Mouse (Mus musculus): Measurements from ENCODE around the gene Lefty1.
A peak's percentile ranks its signal among the peaks of the same experiment; 100 is the strongest.
"Not testable (repeated sequence)": the region's sequence is repeated elsewhere in the genome, so short reads cannot be mapped to it uniquely, and the experiment has no call there.

Gene Lefty1

DNA sequence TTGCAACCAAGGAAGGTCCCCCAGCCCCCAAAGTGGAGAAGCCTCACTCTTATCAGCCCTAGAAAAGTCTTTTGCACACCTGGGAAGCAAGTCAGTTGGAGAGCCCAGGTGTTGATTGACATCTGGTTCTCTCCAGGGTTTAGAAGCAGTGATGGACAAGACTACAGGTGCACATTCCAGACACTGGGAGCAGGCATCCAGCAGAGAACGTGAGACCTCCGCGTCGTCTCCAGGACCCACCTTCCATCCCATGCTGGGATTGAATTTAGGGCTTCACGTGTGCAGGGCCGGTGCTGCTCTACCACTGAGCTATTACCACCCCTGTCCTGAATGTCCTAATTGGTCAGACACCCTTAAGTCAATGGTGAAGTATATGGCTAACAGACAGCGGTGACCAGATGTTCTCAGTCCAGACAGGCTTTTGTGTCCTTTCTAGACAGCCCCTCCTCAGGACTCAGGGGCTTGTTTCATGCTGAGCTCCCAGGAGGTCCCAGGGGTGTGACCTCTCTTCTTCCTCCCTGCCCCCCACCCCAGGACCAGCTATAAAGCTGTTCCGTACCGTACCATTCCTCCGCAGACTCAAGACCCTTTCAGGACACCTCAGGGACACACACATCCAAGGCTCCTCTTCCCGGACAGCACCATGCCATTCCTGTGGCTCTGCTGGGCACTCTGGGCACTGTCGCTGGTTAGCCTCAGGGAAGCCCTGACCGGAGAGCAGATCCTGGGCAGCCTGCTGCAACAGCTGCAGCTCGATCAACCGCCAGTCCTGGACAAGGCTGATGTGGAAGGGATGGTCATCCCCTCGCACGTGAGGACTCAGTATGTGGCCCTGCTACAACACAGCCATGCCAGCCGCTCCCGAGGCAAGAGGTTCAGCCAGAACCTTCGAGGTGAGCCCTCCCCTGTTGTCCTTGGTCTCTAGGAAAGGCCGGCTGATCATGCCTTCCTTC is at the start of gene Lefty1:
TSS of gene Lefty1 (plus strand) at position 556 of the 953 bp plus-strand sequence.
- DNase-seq (ENCODE audit: low read depth, low spot score): no peak

DNA sequence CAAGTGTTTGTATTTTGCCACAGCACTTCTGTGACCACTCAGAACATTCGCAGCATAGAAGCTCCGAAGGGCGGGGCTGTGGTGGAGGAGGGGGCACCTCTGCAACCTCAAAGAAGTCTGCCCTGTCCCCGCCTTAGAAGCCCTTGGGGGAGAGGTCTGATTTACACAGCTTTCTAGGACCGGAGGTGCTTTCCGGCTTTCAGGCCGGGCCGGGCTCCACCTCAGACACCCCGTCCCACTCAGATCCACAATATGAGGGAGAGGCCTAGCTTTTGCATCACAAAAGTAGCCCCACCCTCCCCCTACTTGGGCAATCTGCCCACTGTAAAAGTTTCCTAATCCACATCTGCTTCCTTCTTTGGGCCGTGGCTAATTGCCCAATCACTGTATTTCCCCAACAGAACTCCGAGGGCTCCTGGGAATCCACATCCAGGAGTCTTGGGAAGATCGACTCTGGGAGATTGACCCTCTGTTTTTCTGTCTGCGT is 46.2 kb upstream of the Lefty1 start:
- peak; percentile 95 for DNase-seq (ENCODE audit: low read depth, low spot score)

DNA sequence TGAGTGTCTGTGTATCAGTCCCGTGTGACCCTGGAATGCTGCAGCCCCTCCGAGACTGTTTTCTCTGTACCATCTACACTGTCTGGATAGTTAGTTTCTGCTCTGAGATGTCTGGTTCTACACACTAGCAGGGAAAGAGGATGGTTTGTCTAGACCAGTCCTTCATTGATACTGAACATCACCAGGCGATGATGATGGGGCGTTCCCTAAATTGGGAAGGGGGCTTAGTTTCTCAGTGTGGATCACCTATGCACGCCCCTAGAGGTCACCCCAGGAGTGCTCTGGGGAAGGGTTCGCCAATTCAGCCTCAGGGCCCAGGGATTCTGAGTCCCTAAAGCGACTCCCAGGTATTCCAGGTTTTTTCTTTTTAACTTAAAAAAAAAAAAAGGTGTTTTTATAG is 45.6 kb upstream of the Lefty1 start:
- DNase-seq (ENCODE audit: low read depth, low spot score): no peak

DNA sequence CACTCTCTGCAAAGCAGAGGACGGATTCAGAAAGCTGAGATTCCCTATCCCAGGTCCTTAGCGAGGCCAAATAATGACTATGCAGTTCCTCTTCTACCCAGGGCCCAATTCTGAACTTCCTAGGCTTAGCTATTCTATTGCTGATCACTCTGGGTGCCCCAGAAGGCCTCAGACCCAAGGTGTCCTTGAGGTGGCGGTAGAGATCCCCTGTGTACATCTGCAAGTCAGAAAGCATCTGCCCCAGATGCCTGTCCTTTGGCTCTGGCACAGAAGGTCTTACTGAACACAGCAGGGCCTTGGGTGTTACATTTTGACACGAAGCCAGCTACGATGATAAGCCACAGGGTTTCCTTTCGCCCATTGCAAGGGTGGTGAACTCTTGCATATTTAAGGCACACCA is 45.0 kb upstream of the Lefty1 start:
- peak; percentile 64 for DNase-seq (ENCODE audit: low read depth, low spot score)

DNA sequence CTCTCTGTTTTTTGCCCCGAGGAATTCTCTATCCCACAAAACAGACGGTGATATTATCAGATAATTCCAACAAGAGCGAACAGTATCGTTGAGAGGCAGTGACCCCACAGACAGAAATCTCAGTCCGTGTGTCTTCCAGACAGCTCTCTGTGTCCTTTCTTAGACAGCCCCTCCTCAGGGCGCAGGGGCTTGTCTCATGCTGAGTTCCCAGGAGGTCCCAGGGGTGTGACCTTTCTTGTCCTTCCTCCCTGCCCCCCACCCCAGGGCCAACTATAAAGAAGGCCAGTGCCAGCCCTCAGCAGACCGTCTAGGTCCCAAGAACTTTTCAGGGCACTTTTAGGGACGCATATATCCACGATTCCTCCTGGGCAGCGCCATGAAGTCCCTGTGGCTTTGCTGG is 42.0 kb upstream of the Lefty1 start, which contains the start of gene Lefty2:
TSS of gene Lefty2 (plus strand) at position 301 of the 400 bp plus-strand sequence.
- DNase-seq (ENCODE audit: low read depth, low spot score): no peak

DNA sequence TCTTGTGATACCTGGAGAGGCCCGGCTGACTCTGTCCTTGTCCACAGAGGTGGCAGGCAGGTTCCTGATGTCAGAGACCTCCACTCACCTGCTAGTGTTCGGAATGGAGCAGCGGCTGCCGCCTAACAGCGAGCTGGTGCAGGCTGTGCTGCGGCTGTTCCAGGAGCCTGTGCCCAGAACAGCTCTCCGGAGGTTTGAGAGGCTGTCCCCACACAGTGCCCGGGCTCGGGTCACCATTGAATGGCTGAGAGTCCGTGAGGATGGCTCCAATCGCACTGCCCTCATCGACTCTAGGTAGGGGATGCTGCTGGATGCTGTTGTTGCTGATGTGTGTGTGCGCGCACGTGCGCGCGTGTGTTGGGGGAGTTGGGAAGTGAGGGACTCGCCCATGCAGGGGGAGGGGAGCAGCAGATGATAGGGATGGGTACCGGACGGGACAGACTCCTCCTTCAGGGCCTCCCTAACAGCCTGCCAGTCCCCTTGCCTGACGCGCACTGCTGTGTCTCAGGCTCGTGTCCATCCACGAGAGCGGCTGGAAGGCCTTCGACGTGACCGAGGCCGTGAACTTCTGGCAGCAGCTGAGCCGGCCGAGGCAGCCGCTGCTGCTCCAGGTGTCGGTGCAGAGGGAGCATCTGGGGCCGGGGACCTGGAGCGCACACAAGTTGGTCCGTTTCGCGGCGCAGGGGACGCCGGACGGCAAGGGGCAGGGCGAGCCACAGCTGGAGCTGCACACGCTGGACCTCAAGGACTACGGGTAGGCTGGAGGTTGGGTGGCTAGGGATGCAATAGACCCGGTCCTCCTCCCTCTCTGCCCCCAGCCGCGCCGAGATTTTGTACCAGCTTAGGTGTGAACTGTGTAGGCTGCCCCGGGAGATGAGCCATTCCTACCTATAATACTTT is 40.5 kb upstream of the Lefty1 start:
- not testable (repeated sequence) for DNase-seq (ENCODE audit: low read depth, low spot score)

DNA sequence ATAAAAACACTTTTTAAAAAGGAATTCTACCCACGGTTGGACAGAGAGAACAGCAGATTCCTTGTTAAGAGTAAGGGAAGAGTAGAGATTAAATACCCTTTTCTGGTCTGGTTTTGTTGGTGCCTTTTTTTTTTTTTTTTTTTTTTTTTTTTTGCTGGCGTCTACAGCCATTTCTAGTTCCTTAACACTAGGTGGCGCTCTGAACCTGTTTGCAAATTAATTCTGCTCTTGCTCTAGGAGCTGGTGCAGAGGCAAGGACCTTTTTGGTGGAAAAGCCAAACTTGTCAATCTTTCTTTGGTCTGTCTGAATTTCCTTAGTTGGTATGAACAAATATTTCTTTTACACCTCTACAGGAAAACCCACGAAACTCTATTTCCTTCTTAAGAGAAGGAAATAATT is 33.7 kb upstream of the Lefty1 start:
- peak; percentile 86 for DNase-seq (ENCODE audit: low read depth, low spot score)

DNA sequence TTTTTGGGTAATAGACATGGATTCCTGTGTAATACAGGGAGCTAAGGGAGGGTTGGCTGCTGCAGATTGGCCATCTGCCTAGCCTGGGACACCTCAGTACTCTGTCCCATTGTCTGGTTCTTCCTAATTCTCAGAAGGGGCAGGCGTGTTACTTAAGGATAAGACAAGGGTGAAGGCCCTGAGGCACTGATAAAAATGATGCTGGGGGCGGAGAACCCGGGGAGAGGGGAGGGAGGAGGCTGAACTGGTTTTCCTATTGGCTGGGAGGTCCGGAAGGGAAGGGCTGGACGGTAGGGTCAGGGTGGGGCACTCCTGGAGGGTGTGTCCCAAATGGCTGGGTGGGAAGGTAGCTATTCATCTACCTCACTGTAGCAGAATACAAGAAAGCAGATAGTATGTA is 31.9 kb upstream of the Lefty1 start:
- peak; percentile 70 for DNase-seq (ENCODE audit: low read depth, low spot score)

DNA sequence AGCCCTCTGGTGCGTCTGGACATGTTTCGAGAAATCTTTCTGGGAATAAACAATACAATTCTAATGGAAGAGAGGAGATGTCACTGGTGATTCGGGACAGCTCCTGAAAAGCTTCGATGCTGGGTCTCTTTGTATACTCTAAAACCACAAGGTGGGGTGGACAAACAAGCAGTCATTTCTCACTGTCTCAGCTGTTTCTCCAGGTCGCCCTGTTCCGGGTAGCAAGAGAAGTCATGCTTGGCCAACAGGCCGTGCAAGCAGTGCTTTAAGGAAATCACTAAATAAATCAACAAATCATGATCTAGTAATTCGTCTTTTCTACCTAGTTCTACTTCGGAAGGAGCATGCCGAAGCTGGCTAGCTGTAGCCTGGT is 31.2 kb upstream of the Lefty1 start:
- peak; percentile 50 for DNase-seq (ENCODE audit: low read depth, low spot score)

DNA sequence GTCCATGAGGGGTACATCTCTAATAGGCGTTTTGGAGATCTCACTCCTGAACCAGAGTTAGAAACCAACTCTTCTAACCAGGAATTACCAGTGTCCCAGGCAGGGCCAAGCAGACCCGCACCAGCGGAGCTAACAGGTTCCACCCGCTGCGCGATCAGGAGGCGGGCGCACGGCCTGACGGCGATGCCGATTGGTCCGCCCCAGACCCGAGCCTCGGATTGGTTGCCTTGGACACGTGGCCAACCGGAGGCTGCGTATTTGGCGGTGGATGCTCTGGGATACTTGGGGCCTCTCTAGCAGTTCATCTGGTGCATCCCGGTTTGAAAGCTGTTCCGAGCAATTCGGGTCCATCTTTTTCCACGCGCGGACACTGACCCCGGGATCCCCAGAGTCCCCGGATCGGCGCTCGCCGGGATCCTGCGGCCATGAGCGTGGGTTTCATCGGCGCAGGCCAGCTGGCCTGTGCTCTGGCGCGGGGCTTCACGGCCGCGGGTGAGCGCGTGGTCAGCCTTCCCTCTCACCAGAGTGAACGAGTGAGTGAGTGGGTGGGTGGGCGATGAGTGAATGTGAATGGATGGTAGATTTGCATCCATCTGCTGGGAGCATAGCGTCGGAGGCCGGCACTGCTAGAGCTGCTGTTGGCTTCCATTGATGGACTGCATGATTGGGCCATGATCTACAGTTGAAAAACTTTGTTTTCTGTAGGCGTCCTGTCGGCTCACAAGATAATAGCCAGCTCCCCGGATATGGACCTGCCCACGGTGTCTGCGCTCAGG is 30.6 kb upstream of the Lefty1 start, which contains the start of gene Pycr2:
TSS of gene Pycr2 (plus strand) at position 255 of the 776 bp plus-strand sequence.
- peak; percentile 94 for DNase-seq (ENCODE audit: low read depth, low spot score)

DNA sequence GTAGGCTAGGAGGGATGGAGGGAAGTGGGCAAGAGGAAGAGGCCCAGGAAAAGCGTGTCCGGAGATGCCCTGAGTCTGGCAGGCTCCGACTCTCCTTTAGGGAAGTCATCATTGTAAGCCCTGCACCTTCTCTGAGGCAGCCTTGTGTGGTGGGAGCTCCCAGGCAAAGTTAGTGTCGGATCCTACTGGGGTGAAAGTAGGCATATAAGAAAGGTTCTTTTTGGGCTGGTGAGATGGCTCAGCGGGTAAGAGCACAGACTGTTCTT is 30.1 kb upstream of the Lefty1 start:
- DNase-seq (ENCODE audit: low read depth, low spot score): no peak

DNA sequence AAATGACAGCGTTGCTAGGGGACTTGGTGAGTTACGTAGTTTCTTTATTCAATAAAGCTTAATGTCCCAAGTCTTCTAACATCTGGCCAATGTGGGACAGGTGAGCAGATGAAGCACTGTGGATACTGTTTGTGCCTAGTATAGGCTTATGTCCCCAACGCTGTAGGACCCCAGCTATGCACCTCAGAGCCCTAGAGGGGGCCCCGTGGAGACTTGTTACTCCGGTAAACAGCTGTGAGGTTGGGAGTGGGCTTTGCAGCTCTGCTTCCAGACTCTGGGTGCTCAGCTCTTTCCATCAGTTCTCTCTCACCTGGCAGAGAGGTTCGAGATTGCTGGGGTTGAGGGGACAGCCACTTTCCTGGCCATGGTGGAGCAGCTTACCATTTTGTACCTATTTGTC is 29.5 kb upstream of the Lefty1 start:
- DNase-seq (ENCODE audit: low read depth, low spot score): no peak

DNA sequence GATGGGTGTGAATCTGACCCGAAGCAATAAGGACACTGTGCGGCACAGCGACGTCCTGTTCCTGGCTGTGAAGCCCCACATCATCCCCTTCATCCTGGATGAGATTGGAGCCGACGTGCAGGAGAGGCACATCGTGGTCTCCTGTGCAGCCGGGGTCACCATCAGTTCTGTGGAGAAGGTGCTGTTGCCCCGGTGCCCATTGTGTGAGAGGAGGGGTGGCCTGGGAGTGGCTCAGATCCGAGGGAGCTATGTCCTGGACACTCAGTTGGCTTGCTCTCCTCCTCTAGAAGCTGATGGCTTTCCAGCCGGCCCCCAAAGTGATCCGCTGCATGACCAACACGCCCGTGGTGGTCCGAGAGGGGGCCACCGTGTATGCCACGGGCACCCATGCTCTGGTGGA is 28.9 kb upstream of the Lefty1 start:
- no peak for DNase-seq (ENCODE audit: low read depth, low spot score)

DNA sequence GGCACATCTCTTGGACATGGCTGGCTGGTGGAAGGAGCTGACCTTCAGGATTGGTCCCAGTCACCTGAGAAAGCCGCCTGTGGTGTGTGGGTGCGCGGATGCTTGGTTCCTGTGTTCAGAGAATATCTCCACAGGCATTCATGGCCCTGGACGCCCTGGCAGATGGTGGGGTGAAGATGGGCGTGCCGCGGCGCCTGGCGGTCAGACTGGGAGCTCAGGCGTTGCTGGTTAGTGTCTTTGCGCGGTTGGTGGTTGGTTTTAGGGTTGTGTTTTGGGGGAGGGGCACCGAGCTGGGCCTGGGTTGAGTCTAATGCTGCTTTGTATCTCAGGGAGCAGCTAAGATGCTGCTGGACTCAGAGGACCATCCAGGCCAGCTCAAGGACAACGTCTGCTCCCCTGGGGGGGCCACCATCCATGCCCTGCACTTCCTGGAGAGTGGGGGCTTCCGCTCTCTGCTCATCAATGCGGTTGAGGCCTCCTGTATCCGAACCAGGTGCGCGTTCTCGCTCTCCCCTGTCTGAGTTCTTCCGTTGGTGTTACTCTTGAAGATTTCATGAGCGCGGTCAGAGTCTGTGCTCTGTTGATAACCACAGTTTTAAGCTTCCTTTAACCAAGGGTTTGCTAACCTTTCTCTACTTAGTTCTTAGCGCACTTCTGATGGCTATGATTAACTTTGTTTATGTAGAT is 28.2 kb upstream of the Lefty1 start:
- no peak for DNase-seq (ENCODE audit: low read depth, low spot score)

DNA sequence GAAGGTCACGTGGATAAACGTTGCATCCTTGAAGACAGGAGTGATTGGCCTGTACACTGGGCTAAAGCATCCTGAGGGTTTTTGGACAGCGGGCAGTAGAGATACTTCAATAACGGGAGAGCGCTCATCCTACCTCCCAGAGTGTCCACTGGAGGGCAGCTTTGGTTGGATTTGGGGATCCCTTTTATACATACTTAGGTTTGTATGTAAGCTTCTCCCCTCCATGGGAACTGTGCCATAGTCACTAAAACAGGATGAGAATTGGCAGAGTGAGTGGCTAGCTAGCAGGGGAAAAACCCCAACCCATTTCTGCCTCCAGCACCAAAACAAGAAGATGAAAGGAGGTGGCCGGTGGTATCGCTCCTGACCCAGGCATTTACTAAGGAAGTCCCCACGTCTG is 23.7 kb upstream of the Lefty1 start:
- DNase-seq (ENCODE audit: low read depth, low spot score): peak; percentile 53

DNA sequence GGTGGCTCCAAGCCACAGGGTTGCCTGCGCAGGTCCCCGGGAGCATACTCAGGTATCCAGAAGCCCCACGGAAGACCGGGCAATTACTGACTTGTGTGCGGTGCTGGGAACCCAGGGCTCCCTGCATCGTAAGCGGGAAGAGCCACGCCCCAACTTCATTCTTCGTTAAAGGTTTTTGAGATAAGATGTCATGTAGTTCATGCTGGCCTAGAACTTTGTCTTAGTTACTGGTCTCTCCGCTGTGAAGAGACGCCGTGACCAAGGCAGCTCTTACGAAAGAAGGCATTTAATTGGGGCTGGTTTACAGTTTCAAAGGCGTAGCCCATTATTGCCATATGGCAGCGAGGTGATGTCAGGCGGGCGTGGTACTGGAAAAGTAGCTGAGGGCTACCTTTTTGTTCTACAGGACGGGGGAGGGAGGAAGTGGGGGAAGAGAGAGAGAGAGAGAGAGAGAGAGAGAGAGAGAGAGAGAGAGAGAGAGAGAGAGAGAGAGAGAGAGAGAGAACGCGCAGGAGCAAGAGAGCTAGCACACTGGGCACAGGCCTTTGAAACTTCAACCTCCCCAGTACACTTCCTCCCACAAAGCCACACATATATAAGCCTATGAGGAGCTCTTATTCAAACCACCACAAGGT is 23.1 kb upstream of the Lefty1 start:
- DNase-seq (ENCODE audit: low read depth, low spot score): no peak

DNA sequence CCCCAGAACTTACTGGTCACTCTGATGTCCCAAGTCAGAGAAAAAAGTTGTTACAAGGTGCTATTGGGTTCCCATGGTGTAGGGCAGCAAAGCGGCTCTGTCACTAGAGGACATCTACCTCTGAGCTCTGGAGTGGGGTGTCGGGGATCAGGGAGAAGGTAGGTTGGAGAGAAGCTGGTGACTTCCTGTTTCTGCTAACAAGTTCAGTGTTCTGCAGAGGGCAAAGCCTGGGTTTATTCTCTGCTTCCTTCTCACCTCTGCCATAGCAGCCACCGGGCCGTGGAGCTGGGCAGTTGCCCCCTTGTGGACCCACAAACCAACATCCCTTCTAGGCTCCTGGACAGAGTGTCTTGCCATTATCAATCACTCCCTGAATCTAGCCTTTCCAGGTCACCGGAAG is 22.0 kb upstream of the Lefty1 start:
- no peak for DNase-seq (ENCODE audit: low read depth, low spot score)

DNA sequence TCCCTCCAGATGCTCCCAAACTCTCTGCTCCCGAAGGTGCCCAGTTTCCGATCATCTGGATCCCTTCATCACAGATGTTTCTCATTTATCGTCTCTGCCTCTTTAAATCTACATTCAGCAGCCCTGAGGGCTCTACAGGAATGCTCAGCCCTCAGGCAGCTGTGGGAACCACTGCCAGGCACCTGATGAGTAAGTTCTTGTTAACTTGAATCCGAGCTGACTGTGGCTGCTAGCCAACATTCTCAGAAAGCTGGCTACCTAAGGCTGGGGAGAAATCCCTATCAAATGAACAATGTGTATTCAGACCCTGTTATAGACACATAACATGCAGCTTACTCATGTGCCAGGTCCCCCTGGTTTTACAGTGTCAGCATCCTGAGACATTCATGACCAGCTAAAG is 21.0 kb upstream of the Lefty1 start:
- DNase-seq (ENCODE audit: low read depth, low spot score): peak; percentile 83

DNA sequence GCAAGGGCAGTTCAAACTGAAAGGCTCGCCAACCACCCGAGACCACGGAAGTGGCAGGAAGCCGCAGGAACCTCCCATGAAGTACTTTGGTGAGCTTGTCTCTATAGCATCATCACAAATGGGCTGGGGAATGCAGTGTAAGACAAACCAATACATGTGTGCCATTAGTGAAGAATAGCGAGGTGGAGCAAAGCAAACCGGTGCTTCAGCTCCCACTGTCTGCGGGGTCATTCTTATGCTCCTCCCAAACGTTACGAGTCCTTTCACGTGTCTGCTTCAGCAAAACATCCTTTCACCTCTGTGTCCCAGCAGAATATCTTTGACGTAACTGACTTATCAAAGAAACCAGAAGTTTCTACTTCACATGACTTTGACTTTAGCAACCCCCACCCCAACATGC is 18.4 kb upstream of the Lefty1 start:
- DNase-seq (ENCODE audit: low read depth, low spot score): no peak

DNA sequence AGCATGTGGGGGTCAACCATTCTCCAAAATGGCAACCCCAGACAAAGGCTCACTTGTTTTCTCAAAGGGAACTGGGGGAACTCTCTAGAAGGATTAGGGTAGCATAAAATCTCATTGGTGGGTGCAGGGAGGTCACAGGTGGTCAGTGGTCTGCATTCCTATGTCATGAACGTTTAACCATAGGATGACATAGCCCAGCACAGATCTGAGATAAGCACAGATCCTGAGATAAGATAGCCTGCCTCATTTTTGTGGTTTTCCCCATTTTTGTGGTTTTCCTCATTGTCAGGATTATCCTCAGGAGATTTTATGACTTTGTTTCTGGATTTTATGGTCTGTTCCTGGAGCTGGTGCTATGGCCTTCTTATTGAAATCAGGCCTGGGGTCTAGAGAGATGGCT is 17.8 kb upstream of the Lefty1 start:
- peak; percentile 71 for DNase-seq (ENCODE audit: low read depth, low spot score)

DNA sequence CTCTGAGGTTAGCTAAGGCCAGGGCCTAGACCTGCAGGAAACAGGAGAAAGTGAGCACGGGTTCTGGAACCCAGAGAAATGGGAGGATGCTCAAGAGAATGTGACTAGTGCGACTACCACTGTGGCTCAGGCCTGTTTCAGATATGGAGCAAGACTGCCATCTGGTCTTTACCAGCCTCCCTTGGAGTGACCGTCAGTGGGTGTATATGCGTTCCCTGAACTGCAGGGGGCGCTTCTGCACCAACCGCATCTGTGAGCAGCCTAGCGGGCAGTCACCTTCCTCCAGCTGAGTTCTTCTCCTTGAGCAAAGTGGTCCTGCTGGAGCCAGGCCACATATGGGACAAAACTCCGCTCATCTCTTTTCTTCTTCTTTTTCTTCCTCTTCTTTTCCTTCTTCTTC is 15.1 kb upstream of the Lefty1 start:
- DNase-seq (ENCODE audit: low read depth, low spot score): no peak

Measured in 3T3-L1 (cell line).